Mouse (Mus musculus): ENCODE measurements around the gene Ppp1r14d. TPM values are rescaled to one million over a fixed set of nuclear protein-coding genes. Genes with fewer than 3 reads are reported as not detected.

The Ppp1r14d gene
- polyA plus RNA-seq, 1 experiment from 2014 or later, result 0.23 TPM

GRCm38 (mm10) chr2:119172446-119172845, 57.3 kb downstream of the Ppp1r14d start:
- ATAC-seq (ENCODE audit: low FRiP score) (no peak), DNase-seq (ENCODE audit: low spot score) (no peak)
- Histone ChIP-seq H3K9ac (ENCODE audit: low read depth, low read length) (peak overlapping the region; percentile 23; the same call in 1 of the 2 replicates), H3K4me1 (replicated peaks; ENCODE audit: control insufficient read depth, insufficient read depth, low read length) (peaks cover 10% of the 10 kb centered on the region), H3K9me3 (ENCODE audit: control insufficient read depth, low read length) (no peaks in the 10 kb centered on the region), H3K27ac (ENCODE audit: low read depth, low read length) (no peak overlapping the region), H3K36me3 (ENCODE audit: control insufficient read depth, insufficient read depth, low read length) (no peaks in the 10 kb centered on the region), H3K4me3 (ENCODE audit: low read depth, low read length) (no peak overlapping the region), H3K4me2 (replicated peaks; ENCODE audit: low read depth, low read length) (no peak overlapping the region), H3K27me3 (ENCODE audit: control insufficient read depth, insufficient read depth, low read length) (peaks cover 8% of the 10 kb centered on the region)
- WGBS, result 91% methylated on average over 7 of the region's 7 CpGs

GRCm38 (mm10) chr2:119171574-119171973, 58.1 kb downstream of the Ppp1r14d start:
- H3K36me3 ChIP-seq (ENCODE audit: control insufficient read depth, insufficient read depth, low read length), result no peaks in the 10 kb centered on the region
- no peaks in the 10 kb centered on the region for H3K9me3 ChIP-seq (ENCODE audit: control insufficient read depth, low read length)
- H3K9ac ChIP-seq (ENCODE audit: low read depth, low read length), result no peak overlapping the region
- H3K4me1 ChIP-seq (replicated peaks; ENCODE audit: control insufficient read depth, insufficient read depth, low read length), result peaks cover 13% of the 10 kb centered on the region
- H3K27ac ChIP-seq (ENCODE audit: low read depth, low read length), result no peak overlapping the region
- ATAC-seq (ENCODE audit: low FRiP score) (no peak), DNase-seq (ENCODE audit: low spot score) (peak; percentile 33)
- H3K4me2 ChIP-seq (replicated peaks; ENCODE audit: low read depth, low read length), result no peak overlapping the region
- WGBS, result 64% methylated on average over 8 of the region's 8 CpGs
- H3K4me3 ChIP-seq (ENCODE audit: low read depth, low read length), result no peak overlapping the region
- peaks cover 16% of the 10 kb centered on the region for H3K27me3 ChIP-seq (ENCODE audit: control insufficient read depth, insufficient read depth, low read length)

- WGBS, result 81% methylated on average over 2 of the region's 2 CpGs
- no peak for DNase-seq (ENCODE audit: low spot score)
- Histone ChIP-seq H3K9ac (ENCODE audit: low read depth, low read length) (no peak overlapping the region), H3K9me3 (ENCODE audit: control insufficient read depth, low read length) (no peaks in the 10 kb centered on the region), H3K4me3 (ENCODE audit: low read depth, low read length) (no peak overlapping the region), H3K36me3 (ENCODE audit: control insufficient read depth, insufficient read depth, low read length) (no peaks in the 10 kb centered on the region), H3K27me3 (ENCODE audit: control insufficient read depth, insufficient read depth, low read length) (peaks cover 17% of the 10 kb centered on the region), H3K27ac (ENCODE audit: low read depth, low read length) (no peak overlapping the region), H3K4me2 (replicated peaks; ENCODE audit: low read depth, low read length) (no peak overlapping the region), H3K4me1 (replicated peaks; ENCODE audit: control insufficient read depth, insufficient read depth, low read length) (peaks cover 13% of the 10 kb centered on the region)
- no peak for ATAC-seq (ENCODE audit: low FRiP score)
Measured at GRCm38 (mm10) chr2:119170282-119170681, 59.4 kb downstream of the Ppp1r14d start.

Other genes starting within 250 kb of the Ppp1r14d start
- gene Ccdc32, start 200.5 kb downstream of the Ppp1r14d start, polyA plus RNA-seq (2014; fragmentation: Nextera tagmentation; extraction: Ambion mirVana), result 23.3 and 25.8 TPM in 2 replicates
- 6.6 and 7.2 TPM in 2 replicates for gene Rpusd2, start 195.1 kb downstream of the Ppp1r14d start, polyA plus RNA-seq (2014; fragmentation: Nextera tagmentation; extraction: Ambion mirVana)
- gene Knl1, start 182.8 kb downstream of the Ppp1r14d start, polyA plus RNA-seq (2014; fragmentation: Nextera tagmentation; extraction: Ambion mirVana), result 37.2 and 47.9 TPM in 2 replicates
- gene Rad51, start 117.1 kb downstream of the Ppp1r14d start, polyA plus RNA-seq (2014; fragmentation: Nextera tagmentation; extraction: Ambion mirVana), result 48.1 and 57.9 TPM in 2 replicates
- 43.6 and 45.7 TPM in 2 replicates for gene Rmdn3, start 72.9 kb downstream of the Ppp1r14d start, polyA plus RNA-seq (2014; fragmentation: Nextera tagmentation; extraction: Ambion mirVana)
- 4.9 and 5.4 TPM in 2 replicates for gene Gchfr, start 62.1 kb downstream of the Ppp1r14d start, polyA plus RNA-seq (2014; fragmentation: Nextera tagmentation; extraction: Ambion mirVana)
- gene Gm14137, start 55.4 kb downstream of the Ppp1r14d start, polyA plus RNA-seq (2014; fragmentation: Nextera tagmentation; extraction: Ambion mirVana), result 0.32 and 0.33 TPM in 2 replicates
- 42.9 and 46.2 TPM in 2 replicates for gene Zfyve19, start 21.3 kb downstream of the Ppp1r14d start, polyA plus RNA-seq (2014; fragmentation: Nextera tagmentation; extraction: Ambion mirVana)
- gene Dnajc17, start 21.1 kb downstream of the Ppp1r14d start, polyA plus RNA-seq (2014; fragmentation: Nextera tagmentation; extraction: Ambion mirVana), result 22.0 and 22.2 TPM in 2 replicates
- gene Spint1, start 7.5 kb upstream of the Ppp1r14d start, polyA plus RNA-seq (2014; fragmentation: Nextera tagmentation; extraction: Ambion mirVana), result 4.1 and 4.6 TPM in 2 replicates
- gene Rhov, start 41.4 kb upstream of the Ppp1r14d start, polyA plus RNA-seq (2014; fragmentation: Nextera tagmentation; extraction: Ambion mirVana), result 3.1 and 3.5 TPM in 2 replicates
- gene Vps18, start 58.8 kb upstream of the Ppp1r14d start, polyA plus RNA-seq (2014; fragmentation: Nextera tagmentation; extraction: Ambion mirVana), result 8.5 and 10.9 TPM in 2 replicates
- 2.7 and 2.9 TPM in 2 replicates for gene Dll4, start 95.9 kb upstream of the Ppp1r14d start, polyA plus RNA-seq (2014; fragmentation: Nextera tagmentation; extraction: Ambion mirVana)
- 0.46 and 1.4 TPM in 2 replicates for gene Chac1, start 121.3 kb upstream of the Ppp1r14d start, polyA plus RNA-seq (2014; fragmentation: Nextera tagmentation; extraction: Ambion mirVana)
- gene Ino80, start 247.8 kb upstream of the Ppp1r14d start, polyA plus RNA-seq (2014; fragmentation: Nextera tagmentation; extraction: Ambion mirVana), result 3.7 and 5.6 TPM in 2 replicates